Mouse (Mus musculus) liver, embryonic 15.5 days (tissue): ENCODE measurements around the gene Zdhhc8. TPM values are rescaled to one million over a fixed set of nuclear protein-coding genes. Genes with fewer than 3 reads are reported as not detected.

Experiments
- ATAC-seq: fragments of 200-750 bp; cut with Nextera tagmentation; 2 replicates; pipeline ENCODE4 v1.8.0; 2017; ENCODE audit warnings: moderate number of reproducible peaks, mild to moderate bottlenecking, moderate library complexity; ENCODE audit not compliant: insufficient read depth
- H3K27ac ChIP-seq: fragments of 300-500 bp; sonication (generic); replicated peaks from 2 replicates; pipeline ENCODE4 v1.5.1; 2015; ENCODE audit warnings: mild to moderate bottlenecking, inconsistent platforms
- H3K27me3 ChIP-seq: fragments of 300-500 bp; sonication (generic); 2 replicates; pipeline ENCODE4 v1.6.1; 2015; ENCODE audit warnings: mild to moderate bottlenecking, inconsistent platforms
- H3K36me3 ChIP-seq: fragments of 300-500 bp; sonication (generic); replicated peaks from 2 replicates; pipeline ENCODE4 v1.6.1; 2015; ENCODE audit warnings: moderate library complexity, mild to moderate bottlenecking, inconsistent platforms
- H3K4me1 ChIP-seq: fragments of 300-500 bp; sonication (generic); replicated peaks from 2 replicates; pipeline ENCODE4 v1.6.1; 2015; ENCODE audit warnings: inconsistent platforms
- H3K4me2 ChIP-seq: fragments of 300-500 bp; sonication (generic); 2 replicates; pipeline ENCODE4 v1.6.1; 2015; ENCODE audit warnings: moderate library complexity, mild to moderate bottlenecking, inconsistent platforms
- H3K4me3 ChIP-seq: fragments of 300-500 bp; sonication (generic); replicated peaks from 2 replicates; pipeline ENCODE4 v1.5.1; 2015; ENCODE audit warnings: mild to moderate bottlenecking, inconsistent platforms
- H3K9ac ChIP-seq: fragments of 300-500 bp; sonication (generic); 2 replicates; pipeline ENCODE4 v1.6.1; 2015; ENCODE audit warnings: moderate library complexity, mild to moderate bottlenecking, inconsistent platforms
- H3K9me3 ChIP-seq: fragments of 300-500 bp; sonication (generic); replicated peaks from 2 replicates; pipeline ENCODE4 v1.6.1; 2016; ENCODE audit warnings: inconsistent platforms
- WGBS: fragments of 180-500 bp; shearing (Covaris S2); methylation state at CpG from one replicate; pipeline ENCODE4 v1.1.7; 2015; ENCODE audit warnings: mixed read lengths; ENCODE audit not compliant: insufficient replicate concordance; 5-methylcytosine and 5-hydroxymethylcytosine counted together
- polyA plus RNA-seq: library from polyadenylated mRNA; unstranded; fragments of >200 nt; fragmentation: Nextera tagmentation; extraction: Ambion mirVana; gene quantifications from 2 replicates; pipeline ENCODE4 v1.2.1, GENCODE M21; 2015

Gene Zdhhc8
- polyA plus RNA-seq, 1 experiment from 2014 or later = 1.6 TPM

DNA sequence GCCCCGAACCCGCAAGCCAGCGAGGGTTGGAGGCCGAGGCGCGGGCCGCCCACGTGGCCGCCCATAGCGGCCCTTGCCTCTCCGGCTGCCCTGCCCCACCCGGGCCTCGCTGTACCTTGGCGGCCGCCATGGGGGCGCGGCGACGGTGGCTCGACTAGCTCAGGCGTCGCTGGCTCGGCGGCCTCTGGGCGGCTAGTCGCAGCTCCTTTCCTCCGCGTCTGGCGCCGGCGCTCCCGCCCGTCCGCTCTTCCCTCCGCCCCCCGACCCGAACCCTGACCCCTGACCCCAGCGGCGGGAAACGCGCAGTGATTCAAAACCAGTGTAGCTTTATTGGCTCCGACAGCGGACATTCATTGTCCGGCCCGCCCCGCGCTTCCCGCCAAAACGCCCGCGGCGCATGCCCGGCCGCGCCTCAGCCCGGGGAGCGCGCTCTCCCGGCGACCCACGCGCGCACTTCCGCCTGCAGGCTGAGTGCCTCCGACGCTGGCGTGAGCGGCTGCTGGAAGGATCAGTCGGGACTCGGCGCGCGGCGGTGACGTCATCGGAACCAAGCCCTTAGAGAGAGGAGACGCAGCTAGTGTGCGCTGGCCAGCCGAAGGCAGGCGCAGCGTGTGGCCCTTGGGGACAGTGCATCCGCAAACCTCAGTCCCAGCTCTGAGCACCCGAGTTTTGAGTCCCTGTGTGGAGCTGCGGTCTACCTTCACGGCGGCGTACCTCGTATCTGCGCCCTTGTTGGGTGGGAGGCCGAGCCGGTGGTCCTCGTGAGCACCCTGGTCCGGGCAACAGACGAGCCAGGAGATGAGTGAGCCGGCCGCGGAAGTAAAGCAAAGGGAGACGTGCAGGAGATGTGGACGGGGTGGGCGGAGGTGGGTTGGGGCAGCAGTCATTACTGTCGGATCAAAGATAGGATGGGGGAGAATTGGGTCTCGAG is 13.8 kb upstream of the Zdhhc8 start, which contains the start of the genes Trmt2a and Ranbp1:
TSS of gene Trmt2a (plus strand) at position 247 of the 931 bp plus-strand sequence.
TSS of gene Ranbp1 (minus strand) at position 300 of the 931 bp plus-strand sequence.
- H3K27ac ChIP-seq = peak within 1 kb of the TSS; percentile 88
- H3K4me2 ChIP-seq = peak within 1 kb of the TSS; percentile 91
- no peaks in the 10 kb centered on the region for H3K9me3 ChIP-seq
- no peaks in the 10 kb centered on the region for H3K27me3 ChIP-seq
- H3K9ac ChIP-seq = peak within 1 kb of the TSS; percentile 84
- H3K4me1 ChIP-seq = peaks cover 56% of the 10 kb centered on the region
- ATAC-seq = peak; percentile 92
- under 1% methylated on average over 102 of the region's 102 CpGs for WGBS
- peak within 1 kb of the TSS; percentile 81 for H3K4me3 ChIP-seq
- H3K36me3 ChIP-seq = peaks cover 71% of the 10 kb centered on the region

DNA sequence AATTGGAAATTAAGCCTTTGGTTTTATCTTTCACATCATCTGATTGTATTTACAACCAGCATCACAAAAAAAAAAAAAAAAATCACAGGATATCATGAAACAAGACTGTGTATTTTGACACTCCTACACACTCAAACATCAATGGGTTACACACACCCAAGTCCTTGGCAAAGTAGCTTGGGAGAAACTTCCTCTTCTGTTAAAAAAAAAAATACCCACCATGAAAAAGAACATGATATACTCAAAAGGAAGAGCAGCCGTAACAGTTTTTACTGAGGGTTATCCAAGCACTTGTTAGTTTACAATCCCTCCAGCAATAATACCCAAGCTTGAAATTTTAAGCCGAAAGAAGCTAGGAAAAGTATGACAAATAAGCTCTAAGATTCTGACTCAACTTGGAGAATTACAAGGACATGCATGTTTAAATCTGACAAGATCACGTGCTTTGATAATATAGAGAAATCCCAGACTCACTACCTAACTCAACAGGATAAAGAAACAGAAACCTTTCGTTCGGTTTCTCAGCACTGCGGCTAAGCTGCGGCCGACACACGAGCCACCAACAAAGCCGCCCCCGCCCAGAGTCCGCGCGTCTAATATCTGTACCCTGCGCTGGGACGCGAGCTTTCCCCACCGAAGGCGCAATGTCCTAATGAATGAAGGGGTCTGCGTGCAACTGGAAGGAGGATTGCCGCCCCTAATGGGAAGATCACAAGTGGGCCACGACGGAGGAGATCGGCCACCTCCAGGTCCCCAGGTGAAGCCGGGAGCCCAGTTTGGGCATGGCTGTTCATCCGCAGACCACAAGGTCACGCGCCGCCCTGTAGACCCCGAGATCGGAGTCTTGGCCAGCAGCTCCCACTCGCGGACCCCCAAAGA is 12.8 kb upstream of the Zdhhc8 start:
- Histone ChIP-seq H3K9ac (peak overlapping the region; percentile 84), H3K4me1 (peaks cover 56% of the 10 kb centered on the region), H3K27me3 (no peaks in the 10 kb centered on the region), H3K36me3 (peaks cover 71% of the 10 kb centered on the region), H3K9me3 (no peaks in the 10 kb centered on the region), H3K27ac (peak overlapping the region; percentile 88), H3K4me2 (peak overlapping the region; percentile 91), H3K4me3 (peak overlapping the region; percentile 81)
- ATAC-seq = no peak
- under 1% methylated on average over 33 of the region's 33 CpGs for WGBS

DNA sequence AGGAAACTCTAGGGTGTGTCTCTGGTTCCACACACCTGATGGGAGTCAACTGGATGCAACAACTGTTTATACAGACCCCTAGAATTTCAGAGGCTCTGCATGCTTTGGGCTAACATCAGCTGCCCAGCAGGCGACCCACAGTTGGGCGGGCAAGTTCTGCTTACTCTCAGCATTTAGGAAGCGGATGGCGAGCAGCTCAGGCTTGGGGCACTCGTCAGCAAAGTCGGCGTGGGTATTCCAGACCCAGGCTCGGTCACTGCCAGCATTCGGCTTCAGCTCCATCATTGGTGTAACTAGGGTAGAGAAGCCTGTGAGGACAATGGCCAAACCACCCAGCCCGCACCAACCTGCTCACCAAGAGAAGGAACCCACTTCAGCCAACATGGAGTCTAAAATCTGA is 6.6 kb upstream of the Zdhhc8 start:
- H3K27ac ChIP-seq = no peak overlapping the region
- H3K36me3 ChIP-seq = peaks cover 87% of the 10 kb centered on the region

DNA sequence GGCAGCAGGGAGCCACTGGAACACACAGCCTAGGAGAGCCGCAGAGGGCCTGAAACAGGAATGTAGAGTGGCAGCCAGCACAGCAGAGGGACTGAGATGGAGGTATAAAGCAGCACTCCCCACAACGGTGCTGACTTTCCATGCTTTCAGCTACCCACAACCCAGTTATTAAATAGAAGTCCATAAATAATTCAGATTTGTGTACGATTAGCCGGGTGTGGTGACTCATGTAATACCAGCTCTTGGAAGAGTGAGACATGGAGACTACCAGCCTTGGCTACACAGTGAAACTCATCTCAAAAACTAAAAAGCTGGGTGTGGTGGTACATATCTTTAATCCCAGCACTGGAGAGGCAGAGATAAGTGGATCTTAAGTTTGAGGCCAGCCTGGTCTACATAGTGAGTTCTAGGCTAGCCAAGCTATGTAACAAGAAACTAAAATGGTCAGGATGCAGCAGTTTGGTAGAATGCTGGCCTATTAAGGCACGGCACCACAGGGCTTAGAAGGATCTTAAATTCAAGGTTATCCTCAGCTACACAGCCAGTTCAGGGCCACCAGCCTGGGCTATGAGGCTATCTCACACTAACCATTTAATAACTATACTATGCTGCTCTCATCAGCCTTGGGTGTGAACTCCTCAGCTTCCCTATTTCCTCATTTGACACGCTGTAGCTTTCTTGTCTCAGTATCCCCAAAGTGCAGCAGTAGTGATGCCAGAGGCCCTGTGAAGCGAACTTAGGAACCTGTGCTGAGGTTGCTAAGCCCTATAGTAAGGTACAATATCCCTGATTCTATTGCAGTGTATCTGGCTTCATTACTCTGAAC is 2.0 kb upstream of the Zdhhc8 start:
- ATAC-seq = no peak
- H3K27ac ChIP-seq = no peak overlapping the region
- H3K27me3 ChIP-seq = peaks cover 39% of the 10 kb centered on the region
- WGBS = 66% methylated on average over 7 of the region's 7 CpGs
- H3K9me3 ChIP-seq = no peaks in the 10 kb centered on the region
- H3K4me2 ChIP-seq = 0 out of 2 replicates have a peak overlapping the region, but pooled peaks have one; percentile 0
- no peak overlapping the region for H3K9ac ChIP-seq
- H3K4me3 ChIP-seq = no peak overlapping the region
- peaks cover 41% of the 10 kb centered on the region for H3K36me3 ChIP-seq
- H3K4me1 ChIP-seq = peaks cover 33% of the 10 kb centered on the region

More for the DNA sequence above, 6.6 kb upstream of the Zdhhc8 start:
- WGBS = 77% methylated on average over 10 of the region's 10 CpGs
- no peaks in the 10 kb centered on the region for H3K9me3 ChIP-seq
- peaks cover 16% of the 10 kb centered on the region for H3K4me1 ChIP-seq
- H3K4me3 ChIP-seq = no peak overlapping the region
- no peak overlapping the region for H3K4me2 ChIP-seq
- no peak for ATAC-seq
- H3K27me3 ChIP-seq = peaks cover 2% of the 10 kb centered on the region
- no peak overlapping the region for H3K9ac ChIP-seq

DNA sequence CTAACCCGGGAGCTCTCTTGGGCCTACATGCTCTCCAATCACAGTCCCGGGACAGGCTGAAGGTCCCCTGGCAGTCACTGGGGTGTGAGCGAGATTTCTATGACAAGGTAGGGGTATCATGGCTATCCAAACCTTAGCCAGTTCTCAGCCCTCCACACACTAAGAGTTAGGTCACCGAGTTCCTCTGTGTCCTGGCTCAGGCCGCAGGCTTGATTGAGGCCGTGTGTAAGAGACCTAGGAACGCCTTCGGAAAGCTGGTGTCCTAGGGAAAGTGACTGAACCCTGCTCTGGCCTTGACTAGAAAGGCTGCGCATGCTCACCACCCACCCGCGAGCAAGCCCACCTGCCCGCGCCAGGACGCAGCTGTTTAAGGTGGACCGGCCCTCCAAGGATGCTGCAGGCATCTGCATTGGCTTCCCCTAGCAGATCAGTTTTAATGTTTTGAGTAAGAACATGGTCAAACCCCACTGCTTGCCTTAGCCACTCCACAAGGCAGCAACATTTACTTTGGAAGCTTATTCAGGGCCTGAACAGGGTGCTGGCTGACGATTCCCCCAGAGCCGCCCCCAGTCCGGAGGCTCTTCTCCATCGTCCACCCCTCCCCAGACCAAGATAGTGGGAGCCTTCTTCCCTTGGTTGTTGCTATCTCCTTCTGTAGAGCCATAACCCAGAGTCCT is 591 bp upstream of the Zdhhc8 start:
- Histone ChIP-seq H3K36me3 (peaks cover 27% of the 10 kb centered on the region), H3K27ac (peak overlapping the region; percentile 6; the same call in 1 of the 2 replicates), H3K4me3 (peak overlapping the region; percentile 64), H3K27me3 (peaks cover 39% of the 10 kb centered on the region), H3K4me1 (peaks cover 35% of the 10 kb centered on the region), H3K9me3 (no peaks in the 10 kb centered on the region), H3K4me2 (peak overlapping the region; percentile 71), H3K9ac (peak overlapping the region; percentile 45)
- ATAC-seq = peak; percentile 40
- WGBS = 11% methylated on average over 19 of the region's 19 CpGs

DNA sequence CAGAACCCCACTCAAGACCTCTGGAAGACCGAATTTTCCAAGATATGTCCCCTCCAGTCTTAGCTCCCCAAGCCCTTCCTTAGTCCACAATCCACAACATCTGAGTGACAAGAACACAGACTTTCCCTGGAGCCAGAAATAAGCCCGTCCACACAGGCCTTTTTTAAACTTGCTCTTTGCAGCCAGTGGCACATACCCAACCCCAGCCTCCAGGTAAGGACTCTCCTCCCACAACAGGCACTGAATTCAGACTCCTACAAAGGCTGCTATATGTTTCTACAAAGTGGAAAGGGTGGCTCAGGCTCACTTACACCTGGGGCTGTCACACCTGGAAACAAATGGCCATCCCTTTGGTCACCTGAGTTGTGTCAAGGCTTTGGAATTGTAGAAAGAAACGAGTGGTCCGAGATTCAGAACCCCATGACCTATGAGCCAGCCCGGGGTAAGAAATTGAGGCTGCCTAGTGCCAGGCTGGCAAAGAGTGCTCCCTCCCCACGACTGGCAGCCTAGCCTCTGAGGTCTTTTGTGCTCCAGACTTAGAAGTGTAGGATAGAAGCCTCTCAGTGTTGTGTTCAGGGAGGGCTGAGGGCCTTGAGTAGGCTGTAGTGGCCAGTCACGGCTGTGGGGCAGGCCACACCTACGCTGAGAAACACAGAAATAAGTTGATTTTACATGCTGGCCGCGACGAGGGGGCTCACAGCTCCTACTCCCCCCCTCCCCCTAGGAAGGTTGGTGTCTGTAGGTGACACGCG is 841 bp downstream of the Zdhhc8 start:
- H3K27ac ChIP-seq = no peak overlapping the region

DNA sequence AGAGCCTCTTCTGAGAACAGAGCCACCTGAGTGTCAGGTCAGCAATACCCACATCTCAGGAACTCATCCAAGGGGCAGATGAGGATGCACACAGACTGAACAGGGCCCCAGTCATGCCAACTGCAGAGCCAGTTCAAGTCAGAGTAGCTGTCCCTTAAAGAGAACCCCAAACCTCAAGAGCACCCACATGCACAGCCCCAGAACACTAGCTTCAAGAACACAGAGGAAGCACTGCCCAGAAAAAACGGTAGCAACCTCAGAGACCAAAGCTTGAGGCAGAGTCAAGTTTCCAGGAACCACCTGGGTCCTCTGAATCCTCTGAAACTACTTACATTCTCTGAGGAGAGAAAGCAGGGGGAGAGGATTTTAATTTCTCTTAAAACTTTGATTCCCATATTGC is 1.5 kb downstream of the Zdhhc8 start:
- no peak for ATAC-seq
- 24% methylated on average over 1 of the region's 1 CpGs for WGBS
- H3K9ac ChIP-seq = no peak overlapping the region
- H3K27me3 ChIP-seq = peaks cover 39% of the 10 kb centered on the region
- H3K4me3 ChIP-seq = no peak overlapping the region
- no peak overlapping the region for H3K27ac ChIP-seq
- peaks cover 41% of the 10 kb centered on the region for H3K4me1 ChIP-seq
- H3K36me3 ChIP-seq = peaks cover 8% of the 10 kb centered on the region
- no peak overlapping the region for H3K4me2 ChIP-seq
- H3K9me3 ChIP-seq = no peaks in the 10 kb centered on the region

More for the DNA sequence above, 841 bp downstream of the Zdhhc8 start:
- H3K9ac ChIP-seq = peak overlapping the region; percentile 45
- no peaks in the 10 kb centered on the region for H3K9me3 ChIP-seq
- H3K4me2 ChIP-seq = peak overlapping the region; percentile 71
- peak overlapping the region; percentile 64 for H3K4me3 ChIP-seq
- ATAC-seq = no peak
- H3K27me3 ChIP-seq = peaks cover 39% of the 10 kb centered on the region
- peaks cover 14% of the 10 kb centered on the region for H3K36me3 ChIP-seq
- WGBS = 20% methylated on average over 13 of the region's 13 CpGs
- peaks cover 41% of the 10 kb centered on the region for H3K4me1 ChIP-seq

DNA sequence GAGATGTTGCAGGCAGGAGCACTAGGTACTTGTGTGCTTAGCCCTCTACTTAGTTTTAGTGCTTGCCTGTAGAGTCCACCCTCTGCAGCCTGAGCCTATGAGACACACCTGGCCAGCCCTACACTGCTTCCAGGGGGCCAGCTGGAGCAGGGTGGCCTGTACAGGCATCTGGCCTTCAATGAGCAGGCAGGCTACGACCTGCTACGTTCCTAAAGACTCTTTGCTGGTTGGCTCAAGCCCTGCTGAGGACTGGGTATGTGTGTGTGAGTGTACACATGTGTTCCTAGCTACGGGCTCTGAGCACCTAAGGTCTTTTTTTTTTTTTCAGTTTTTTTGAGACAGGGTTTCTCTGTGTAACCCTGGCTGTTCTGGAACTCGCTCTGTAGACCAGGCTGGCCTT is 3.5 kb downstream of the Zdhhc8 start:
- Histone ChIP-seq H3K27ac (no peak overlapping the region), H3K27me3 (peaks cover 35% of the 10 kb centered on the region), H3K9ac (no peak overlapping the region), H3K4me2 (no peak overlapping the region), H3K4me1 (peaks cover 32% of the 10 kb centered on the region), H3K4me3 (no peak overlapping the region), H3K36me3 (no peaks in the 10 kb centered on the region), H3K9me3 (no peaks in the 10 kb centered on the region)
- 60% methylated on average over 4 of the region's 4 CpGs for WGBS
- ATAC-seq = no peak

DNA sequence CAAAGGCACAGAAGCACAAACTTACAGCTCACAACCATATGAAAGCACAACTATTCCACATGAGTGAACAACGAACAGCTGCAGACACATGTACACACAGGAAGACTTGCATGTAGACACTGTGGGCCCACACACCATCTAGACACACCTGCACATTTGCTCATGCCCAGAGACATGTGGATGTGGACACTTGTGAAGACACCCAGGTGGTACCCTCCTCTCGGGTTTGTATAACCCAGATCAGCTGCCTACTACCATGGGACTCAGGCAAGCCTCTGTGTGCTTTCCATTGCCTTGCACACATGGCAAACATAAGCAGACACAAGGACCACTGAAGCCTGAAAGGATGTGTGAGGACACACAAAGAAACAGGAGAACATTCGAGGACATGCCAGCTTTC is 3.9 kb downstream of the Zdhhc8 start:
- Histone ChIP-seq H3K4me3 (no peak overlapping the region), H3K36me3 (no peaks in the 10 kb centered on the region), H3K9me3 (no peaks in the 10 kb centered on the region), H3K4me2 (no peak overlapping the region), H3K27me3 (peaks cover 31% of the 10 kb centered on the region), H3K9ac (no peak overlapping the region), H3K27ac (no peak overlapping the region), H3K4me1 (peaks cover 28% of the 10 kb centered on the region)
- 48% methylated on average over 3 of the region's 3 CpGs for WGBS
- no peak for ATAC-seq
